22 mouse cellular contexts compared by ENCODE assay signal in genomic region chr19:12421680-12422079, GRCm38 (mm10). TPM values are rescaled to one million over a fixed set of nuclear protein-coding genes. Genes with fewer than 3 reads are reported as not detected.
"Had no signal": no experiment of that assay in that cellular context is flagged by ENCODE, and none has a peak within 500 bp of the region (broad histone marks: within the 10 kb centered on the region; RNA-seq: fewer than 3 reads in every experiment).

No protein-coding gene starts in this region.

- H3K9ac ChIP-seq: limb, embryonic 13.5 days; liver, embryonic 14.5 days; midbrain, embryonic 13.5 days; neural tube, embryonic 15.5 days had no signal

- ATAC-seq: lung, postnatal 0 days; midbrain, embryonic 13.5 days had no signal

- H3K9me3 ChIP-seq: limb, embryonic 13.5 days; midbrain, embryonic 13.5 days; neural tube, embryonic 15.5 days had no signal

- H3K4me2 ChIP-seq: limb, embryonic 13.5 days; midbrain, embryonic 13.5 days; neural tube, embryonic 15.5 days had no signal

- DNase-seq: kidney, postnatal 14 days; left cerebral cortex, postnatal 4 days; lung, adult 18-20 months; lung, postnatal 36 days; right cerebral cortex, postnatal 4 days; spleen, adult 18-20 months; thymus, adult 18-20 months; thymus, postnatal 14 days had no signal

- H3K27me3 ChIP-seq: limb, embryonic 13.5 days; midbrain, embryonic 13.5 days; neural tube, embryonic 15.5 days had no signal

- H3K4me1 ChIP-seq: limb, embryonic 13.5 days; midbrain, embryonic 13.5 days; neural tube, embryonic 15.5 days had no signal

- H3K27ac ChIP-seq: limb, embryonic 13.5 days; liver, embryonic 14.5 days; midbrain, embryonic 13.5 days; neural tube, embryonic 15.5 days had no signal

- H3K4me3 ChIP-seq: limb, embryonic 13.5 days; midbrain, embryonic 13.5 days; myocyte; neural tube, embryonic 15.5 days had no signal

- H3K36me3 ChIP-seq: limb, embryonic 13.5 days; midbrain, embryonic 13.5 days; neural tube, embryonic 15.5 days had no signal

RNA-seq across cellular contexts. Expression of gene Olfr1441, which starts 4.4 kb away (rescaled TPM):
- total RNA-seq: layer of hippocampus, postnatal 25 days; left cerebral cortex, postnatal 10 days; left cerebral cortex, postnatal 4 days; liver, adult 2 months; megakaryocyte progenitor cell, adult 5-6 weeks had no signal
- polyA plus RNA-seq: kidney, embryonic 14.5 days; large intestine, adult 2 months; limb, embryonic 13.5 days; liver, adult 2 months; liver, embryonic 14.5 days; lung, postnatal 0 days; midbrain, embryonic 13.5 days; myocyte; neural tube, embryonic 11.5 days; neural tube, embryonic 15.5 days; stomach, embryonic 14.5 days had no signal

RNA-seq across cellular contexts. Expression of gene Pfpl, which starts 6.0 kb away (rescaled TPM):
- total RNA-seq: layer of hippocampus, postnatal 25 days; left cerebral cortex, postnatal 4 days; liver, adult 2 months; megakaryocyte progenitor cell, adult 5-6 weeks had no signal
- polyA plus RNA-seq: kidney, embryonic 14.5 days; large intestine, adult 2 months; limb, embryonic 13.5 days; liver, adult 2 months; liver, embryonic 14.5 days; lung, postnatal 0 days; midbrain, embryonic 13.5 days; neural tube, embryonic 11.5 days; neural tube, embryonic 15.5 days; stomach, embryonic 14.5 days had no signal

RNA-seq across cellular contexts. Expression of gene Olfr1440, which starts 34.6 kb away (rescaled TPM):
- total RNA-seq: layer of hippocampus, postnatal 25 days; left cerebral cortex, postnatal 10 days; left cerebral cortex, postnatal 4 days; liver, adult 2 months; megakaryocyte progenitor cell, adult 5-6 weeks had no signal
- polyA plus RNA-seq: kidney, embryonic 14.5 days; large intestine, adult 2 months; limb, embryonic 13.5 days; liver, adult 2 months; liver, embryonic 14.5 days; lung, postnatal 0 days; midbrain, embryonic 13.5 days; myocyte; neural tube, embryonic 11.5 days; neural tube, embryonic 15.5 days; stomach, embryonic 14.5 days had no signal
